Mouse (Mus musculus) heart, adult 2 months (tissue): ENCODE measurements at regions not wholly inside any gene's neighbourhood (a gene's known extent, or its start where the extent isn't known, plus 50 kb on each side); places are given as distances from the start of the nearest gene placed in this dataset.

Experiments
- EP300 ChIP-seq: fragments of 200-500 bp; IDR thresholded peaks from 2 replicates; pipeline ENCODE4 v1.6.1; 2011; ENCODE audit warnings: low read depth, low read length, control low read depth; ENCODE audit not compliant: insufficient read depth
- POLR2A ChIP-seq: fragments of 200-500 bp; IDR thresholded peaks from 2 replicates; pipeline ENCODE4 v1.6.1; 2011; ENCODE audit warnings: mild to moderate bottlenecking, low read depth, low read length, control low read depth; ENCODE audit not compliant: insufficient read depth

- TF ChIP-seq EP300 (no peak), POLR2A (no peak)
Measured at GRCm38 (mm10) chr3:62882310-62883073, 277.6 kb upstream of the Gpr149 start.
